Mouse (Mus musculus) bone marrow, adult 2 months (tissue): Measurements from ENCODE around the gene Olfr1368. TPM values are rescaled to one million over a fixed set of nuclear protein-coding genes. Genes with fewer than 3 reads are reported as not detected.
"Not testable (repeated sequence)": the region's sequence is repeated elsewhere in the genome, so short reads cannot be mapped to it uniquely, and the experiment has no call there.

Experiments
- H3K27ac ChIP-seq: fragments of 200-500 bp; 2 replicates; pipeline ENCODE4 v1.5.1; 2012; ENCODE audit warnings: low read depth, mild to moderate bottlenecking, control low read depth, inconsistent platforms, low read length; ENCODE audit not compliant: control insufficient read depth, poor library complexity, insufficient read depth
- H3K4me1 ChIP-seq: fragments of 200-500 bp; 2 replicates; pipeline ENCODE4 v1.6.1; 2011; ENCODE audit warnings: low read length; ENCODE audit not compliant: control insufficient read depth, insufficient read depth
- H3K4me3 ChIP-seq: fragments of 200-500 bp; replicated peaks from 2 replicates; pipeline ENCODE3; 2011; ENCODE audit warnings: mild to moderate bottlenecking, low read depth, low read length, control low read depth; ENCODE audit not compliant: control insufficient read depth
- CTCF ChIP-seq: fragments of 200-500 bp; IDR thresholded peaks from 2 replicates; pipeline ENCODE4 v1.5.1; 2011; ENCODE audit warnings: low read length, control low read depth; ENCODE audit not compliant: control insufficient read depth, insufficient read depth
- POLR2A ChIP-seq: fragments of 200-500 bp; IDR thresholded peaks from 2 replicates; pipeline ENCODE4 v1.6.1; 2011; ENCODE audit warnings: low read depth, mild to moderate bottlenecking, control low read depth, low read length, borderline replicate concordance; ENCODE audit not compliant: control insufficient read depth
- whole genome bisulfite sequencing: fragments of 180-500 bp; shearing (Covaris S2); methylation state at CpG from one replicate; pipeline ENCODE4 v1.1.7; 2018; 5-methylcytosine and 5-hydroxymethylcytosine counted together
- polyA plus RNA-seq: library from polyadenylated mRNA; stranded (reverse); fragments of >200 nt; gene quantifications from 2 replicates; pipeline ENCODE4 v1.2.4, GENCODE M21; 2011; ENCODE audit warnings: low replicate concordance; ENCODE audit not compliant: missing spikeins, insufficient read depth, insufficient read length

Olfr1368 gene
- polyA plus RNA-seq, 1 experiment: not detected

- TF ChIP-seq CTCF: no peak
- WGBS: under 1% methylated on average over 32 of the region's 32 CpGs
- Histone ChIP-seq H3K4me3 (peak overlapping the region; percentile 58), H3K27ac (no peak overlapping the region), H3K4me1 (no peaks in the 10 kb centered on the region; the same call in 1 of the 2 replicates)
Measured at GRCm38 (mm10) chr13:21160657-21161590, 15.3 kb upstream of the Olfr1368 start.

- H3K4me1 ChIP-seq: no peaks in the 10 kb centered on the region; the same call in 1 of the 2 replicates
- H3K4me3 ChIP-seq: peak overlapping the region; percentile 54
- WGBS: under 1% methylated on average over 16 of the region's 16 CpGs
- no peak overlapping the region for H3K27ac ChIP-seq
- no peak for TF ChIP-seq CTCF
- no peak for TF ChIP-seq POLR2A
Measured at GRCm38 (mm10) chr13:21160041-21160511, 14.4 kb upstream of the Olfr1368 start.

GRCm38 (mm10) chr13:21159475-21159819, 13.8 kb upstream of the Olfr1368 start:
- TF ChIP-seq CTCF (no peak), POLR2A (no peak)
- Histone ChIP-seq H3K27ac (no peak overlapping the region), H3K4me3 (peak overlapping the region; percentile 55), H3K4me1 (no peaks in the 10 kb centered on the region; the same call in 1 of the 2 replicates)
- WGBS: under 1% methylated on average over 15 of the region's 15 CpGs

- Histone ChIP-seq H3K4me1 (no peaks in the 10 kb centered on the region; the same call in 1 of the 2 replicates), H3K27ac (no peak overlapping the region), H3K4me3 (peak overlapping the region; percentile 55)
- WGBS: 2% methylated on average over 19 of the region's 19 CpGs
- TF ChIP-seq CTCF (peak; percentile 69), POLR2A (no peak)
Measured at GRCm38 (mm10) chr13:21158785-21159474, 13.3 kb upstream of the Olfr1368 start.

- no peak for TF ChIP-seq CTCF
- no peak for TF ChIP-seq POLR2A
- 28% methylated on average over 9 of the region's 9 CpGs for WGBS
- Histone ChIP-seq H3K4me3 (no peak overlapping the region), H3K4me1 (no peaks in the 10 kb centered on the region; the same call in 1 of the 2 replicates), H3K27ac (no peak overlapping the region)
Measured at GRCm38 (mm10) chr13:21158071-21158470, 12.4 kb upstream of the Olfr1368 start.

- 76% methylated on average over 5 of the region's 5 CpGs for WGBS
- TF ChIP-seq POLR2A (no peak), CTCF (no peak)
- Histone ChIP-seq H3K4me3 (no peak overlapping the region), H3K27ac (no peak overlapping the region), H3K4me1 (no peaks in the 10 kb centered on the region; the same call in 1 of the 2 replicates)
Measured at GRCm38 (mm10) chr13:21155888-21156287, 10.2 kb upstream of the Olfr1368 start.

- TF ChIP-seq POLR2A: no peak
- TF ChIP-seq CTCF: no peak
- H3K27ac ChIP-seq: no peak overlapping the region
- WGBS: 49% methylated on average over 8 of the region's 8 CpGs
- H3K4me1 ChIP-seq: no peaks in the 10 kb centered on the region
- H3K4me3 ChIP-seq: no peak overlapping the region
Measured at GRCm38 (mm10) chr13:21142421-21142820, 3.2 kb downstream of the Olfr1368 start.

- not testable (repeated sequence) for H3K27ac ChIP-seq, H3K4me3 ChIP-seq, H3K4me1 ChIP-seq
- WGBS: 70% methylated on average over 3 of the region's 3 CpGs
Measured at GRCm38 (mm10) chr13:21129339-21129738, 16.3 kb downstream of the Olfr1368 start, which contains the start of gene Olfr263. TSS of gene Olfr263 (plus strand) at chr13:21129639.
